Mouse (Mus musculus) adrenal gland, adult 2 months (tissue): ENCODE data around the gene Wdr43. TPM values are rescaled to one million over a fixed set of nuclear protein-coding genes. Genes with fewer than 3 reads are reported as not detected.

Source experiments
- DNase-seq: peaks from one replicate; pipeline ENCODE4 v3.0.0; 2021
- polyA plus RNA-seq: library from polyadenylated mRNA; depleted of rRNA; stranded (reverse); fragments of >200 nt; gene quantifications from 2 replicates; pipeline ENCODE4 v1.2.3, GENCODE M21; 2012
- total RNA-seq, 2 experiments: library from RNA; stranded (reverse); gene quantifications; 2 replicates each; pipeline ENCODE4 v1.2.3; 2021

Gene Wdr43
- total and polyA plus RNA-seq, 3 experiments, result 3.7 to 86.2 (median 39.7) TPM

DNA sequence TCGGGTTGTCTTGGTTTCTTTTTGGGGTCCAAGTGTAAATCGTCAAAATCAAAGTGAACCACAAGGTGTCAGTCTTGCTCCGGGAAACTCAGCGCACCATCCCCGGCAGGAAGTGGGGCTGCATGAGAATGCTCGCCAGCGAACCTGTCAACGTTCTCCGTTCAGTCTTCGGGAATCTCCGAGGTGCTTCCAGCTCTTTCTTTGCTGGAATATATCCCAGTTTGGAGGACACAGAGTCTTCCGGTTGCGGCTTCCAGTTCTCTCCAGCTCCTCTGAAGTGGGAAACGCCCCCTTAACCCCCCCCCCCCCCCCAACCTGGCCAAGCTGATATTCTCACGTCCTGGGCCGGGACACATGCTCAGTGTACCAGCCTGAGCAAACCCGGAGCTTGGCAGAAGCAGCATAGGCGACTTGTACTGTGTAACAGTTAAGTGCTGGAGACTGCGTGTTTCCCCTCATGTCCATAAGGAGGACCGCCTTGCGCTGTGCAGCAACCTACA, 47.1 kb downstream of the Wdr43 start:
- DNase-seq, result peak; percentile 77

DNA sequence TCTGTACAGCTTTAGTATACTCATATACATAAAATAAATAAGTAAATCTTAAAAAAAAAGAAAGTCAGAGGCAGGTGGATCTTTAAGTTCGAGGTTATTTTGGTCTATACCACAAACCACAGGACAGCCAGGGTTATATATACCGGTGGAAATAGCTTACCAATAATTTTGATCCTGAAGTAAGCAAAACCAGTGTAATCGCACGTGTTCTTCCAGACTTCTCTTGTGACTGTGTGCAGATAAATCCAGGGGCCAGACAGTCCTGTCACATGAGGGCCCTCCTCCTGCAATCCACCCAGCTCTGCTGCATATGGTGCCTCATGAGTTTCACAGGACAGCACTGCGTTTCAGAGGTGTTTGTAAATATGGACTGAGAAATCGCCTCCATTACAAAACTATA, 47.8 kb downstream of the Wdr43 start:
- no peak for DNase-seq

DNA sequence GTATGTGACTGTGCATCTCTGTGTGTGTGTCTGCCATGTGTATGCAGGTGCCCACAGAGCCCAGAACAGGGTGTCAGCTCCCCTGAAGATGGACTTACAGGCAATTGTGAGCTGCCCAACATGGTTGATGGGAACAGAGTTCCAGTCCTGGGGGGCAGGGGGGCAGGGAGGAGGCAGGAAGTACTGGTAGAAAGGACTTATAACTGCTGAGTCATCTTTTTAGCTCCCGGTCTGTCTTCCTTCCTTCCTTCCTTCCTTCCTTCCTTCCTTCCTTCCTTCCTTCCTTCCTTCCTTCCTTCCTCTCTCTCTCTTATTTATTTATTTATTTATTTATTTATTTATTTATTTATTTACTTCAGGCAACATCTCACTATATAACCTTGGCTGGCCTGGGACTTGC, 48.5 kb downstream of the Wdr43 start:
- DNase-seq, result no peak

DNA sequence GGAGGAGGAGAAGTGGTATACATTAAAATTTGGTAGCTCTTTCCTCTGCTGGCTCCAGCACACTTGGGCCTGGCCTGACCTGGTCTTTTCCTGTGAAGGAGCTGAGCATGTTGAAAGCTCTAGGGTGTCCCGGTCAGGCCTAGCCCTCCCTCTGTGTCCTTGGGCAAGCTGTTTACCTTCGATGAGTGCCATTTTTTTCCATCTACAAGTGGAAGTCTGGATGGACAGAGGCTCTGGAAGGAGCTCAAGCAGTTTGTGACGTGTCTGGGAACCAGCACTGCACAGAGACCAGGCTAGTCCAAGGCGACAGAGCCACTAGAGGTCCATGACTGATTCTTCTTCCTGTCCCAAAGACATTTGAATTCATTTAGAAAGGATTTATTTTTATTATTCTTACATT, 49.5 kb downstream of the Wdr43 start:
- no peak for DNase-seq

DNA sequence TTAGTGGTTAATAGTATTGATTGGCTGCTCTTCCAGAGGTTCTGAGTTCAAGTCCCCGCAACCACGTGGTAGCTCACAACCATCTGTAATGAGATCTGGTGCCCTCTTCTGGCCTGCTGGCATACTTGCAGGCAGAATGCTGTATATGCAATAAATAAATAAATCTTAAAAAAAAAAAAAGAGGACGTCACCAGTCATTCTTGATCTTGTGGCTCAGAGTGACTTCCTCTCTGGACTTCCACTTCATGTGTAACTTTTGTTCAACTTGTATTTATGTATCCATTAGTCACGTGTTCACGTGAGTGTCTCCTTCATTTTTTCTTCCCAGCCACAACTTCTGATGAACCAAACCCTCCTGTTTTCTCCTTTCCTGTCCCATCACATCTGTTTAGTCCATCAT, 53.8 kb downstream of the Wdr43 start:
- no peak for DNase-seq

DNA sequence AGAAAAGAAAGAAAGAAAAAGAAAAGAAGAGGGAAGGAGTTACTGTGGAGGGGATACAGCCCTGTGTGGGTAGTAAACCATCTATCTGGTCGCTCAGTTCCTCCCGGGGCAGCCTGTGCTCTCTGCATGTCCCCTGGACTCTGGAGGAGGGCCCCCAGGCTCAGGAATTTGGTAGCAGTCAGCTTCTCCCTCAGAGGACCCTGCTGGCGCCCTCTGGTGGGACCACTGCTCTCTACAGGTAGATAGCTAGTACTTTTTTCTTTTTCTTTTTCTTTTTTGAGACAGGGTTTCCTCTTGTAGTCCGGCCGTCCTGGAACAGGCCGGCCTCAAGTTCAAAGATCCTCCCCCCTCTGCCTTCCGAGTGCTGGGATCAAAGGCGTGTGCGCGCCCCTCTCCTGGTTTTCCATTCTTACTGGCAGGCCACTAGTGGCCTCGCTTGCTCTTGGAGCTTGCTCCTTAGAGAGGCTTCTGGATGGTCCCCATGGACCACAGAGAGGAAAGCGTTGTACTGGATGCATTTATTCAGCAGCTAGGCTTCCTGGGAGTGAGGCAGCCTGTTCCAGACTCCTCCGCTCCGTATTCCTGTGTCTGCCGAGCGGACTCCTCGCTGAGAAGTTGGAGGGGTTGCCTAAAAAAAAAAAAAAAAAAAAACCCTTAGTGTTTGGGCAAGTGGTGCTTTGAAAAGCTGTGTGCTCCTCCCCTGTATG, 56.3 kb downstream of the Wdr43 start:
- no peak for DNase-seq

DNA sequence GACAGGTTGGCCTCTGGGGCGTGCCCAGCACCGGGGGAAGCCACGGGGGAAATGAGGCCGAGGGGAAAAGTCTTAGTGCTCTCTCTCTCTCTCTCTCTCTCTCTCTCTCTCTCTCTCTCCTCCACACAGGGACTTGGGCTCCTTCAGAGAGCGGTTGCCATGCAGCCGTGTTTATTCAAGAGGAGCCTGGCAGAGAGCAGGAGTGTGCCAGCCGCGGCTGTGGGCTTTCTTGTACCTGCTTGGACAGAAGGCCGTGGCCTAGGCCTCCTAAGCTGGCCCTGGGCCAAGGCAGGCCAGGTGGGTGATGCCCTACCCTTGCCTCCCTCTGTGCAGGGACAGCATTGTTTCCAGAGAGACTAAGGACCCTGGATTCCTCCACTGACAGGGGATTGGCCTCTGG, 57.4 kb downstream of the Wdr43 start, which contains the start of gene Togaram2:
TSS of gene Togaram2 (plus strand) at position 170 of the 400 bp plus-strand sequence.
- DNase-seq, result no peak

DNA sequence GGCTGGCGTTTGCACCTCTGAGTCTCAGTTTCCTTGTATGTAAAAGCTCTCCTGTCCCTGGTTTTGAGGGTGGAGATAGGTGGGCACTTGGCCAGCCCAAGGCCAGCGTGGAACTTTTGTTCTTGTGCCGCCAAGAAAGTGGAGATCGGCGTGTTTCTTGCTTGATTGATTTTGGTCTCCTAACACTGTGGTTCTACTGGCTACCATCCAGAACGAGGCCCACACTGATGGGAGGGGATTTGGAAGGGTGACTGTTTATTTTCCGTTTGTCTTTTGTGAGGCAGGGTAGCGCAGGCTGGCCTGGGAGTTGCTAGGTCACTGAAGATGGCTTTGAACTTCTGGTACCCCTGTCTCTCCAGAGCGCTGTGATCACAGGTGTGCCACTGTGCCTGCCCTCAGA, 58.2 kb downstream of the Wdr43 start:
- DNase-seq, result no peak

DNA sequence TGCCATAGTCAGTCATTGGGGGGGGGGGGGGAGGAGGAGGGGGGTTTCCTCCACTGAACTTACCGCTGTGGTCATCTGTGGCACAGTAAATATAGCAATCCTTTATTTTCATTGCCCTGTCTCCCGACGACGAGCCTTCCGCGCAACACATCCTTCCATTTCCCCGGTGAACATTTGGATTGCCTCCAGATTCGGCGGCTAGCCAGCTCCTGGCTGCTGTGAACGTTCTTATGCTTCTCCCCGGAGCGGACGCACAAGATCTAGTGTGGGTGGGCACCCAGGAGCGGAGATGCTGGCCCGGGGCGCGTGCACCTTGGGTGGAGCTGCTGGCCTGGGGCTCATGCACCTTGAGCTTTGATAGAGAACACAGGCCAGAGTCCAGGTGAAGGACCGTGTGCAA, 59.2 kb downstream of the Wdr43 start:
- DNase-seq, result no peak

DNA sequence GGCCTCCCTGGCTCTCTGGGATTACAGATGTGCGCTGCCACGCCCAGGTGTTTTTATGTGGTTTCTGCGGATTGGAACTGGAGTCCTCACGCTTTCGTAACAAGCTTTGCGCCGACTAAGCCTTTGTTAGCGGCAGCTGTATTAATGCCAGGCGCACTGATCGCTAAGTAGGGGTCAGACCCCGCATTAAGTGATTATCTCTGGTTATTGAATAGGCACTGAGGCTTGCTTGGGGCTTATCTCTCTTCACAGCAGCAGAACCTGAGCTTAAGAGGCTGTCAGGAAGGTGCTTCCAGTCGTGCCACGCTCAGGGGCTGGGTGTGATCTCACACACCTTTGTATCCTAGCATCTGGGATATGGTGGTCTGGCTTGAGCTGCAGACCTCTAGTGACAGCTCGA, 66.0 kb downstream of the Wdr43 start:
- no peak for DNase-seq

DNA sequence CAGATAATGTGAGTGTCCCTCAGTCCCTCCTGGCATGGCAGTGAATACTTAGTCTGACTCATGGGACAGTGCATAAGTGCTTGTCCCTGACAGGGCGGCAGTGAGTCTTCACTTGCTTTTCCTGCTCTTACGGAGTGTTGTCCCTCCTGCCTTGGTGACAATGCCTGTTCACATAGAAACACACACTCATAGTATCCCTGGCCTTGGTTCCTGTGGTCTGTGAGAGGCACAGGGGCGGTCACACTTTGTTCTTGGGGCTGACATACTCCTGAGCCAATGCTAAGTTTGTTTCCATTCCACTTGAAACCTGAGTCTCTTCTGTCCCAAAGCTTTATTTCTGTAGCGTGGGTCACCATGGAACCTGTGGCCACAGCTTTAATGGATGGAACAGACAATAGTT, 66.7 kb downstream of the Wdr43 start:
- DNase-seq, result no peak

DNA sequence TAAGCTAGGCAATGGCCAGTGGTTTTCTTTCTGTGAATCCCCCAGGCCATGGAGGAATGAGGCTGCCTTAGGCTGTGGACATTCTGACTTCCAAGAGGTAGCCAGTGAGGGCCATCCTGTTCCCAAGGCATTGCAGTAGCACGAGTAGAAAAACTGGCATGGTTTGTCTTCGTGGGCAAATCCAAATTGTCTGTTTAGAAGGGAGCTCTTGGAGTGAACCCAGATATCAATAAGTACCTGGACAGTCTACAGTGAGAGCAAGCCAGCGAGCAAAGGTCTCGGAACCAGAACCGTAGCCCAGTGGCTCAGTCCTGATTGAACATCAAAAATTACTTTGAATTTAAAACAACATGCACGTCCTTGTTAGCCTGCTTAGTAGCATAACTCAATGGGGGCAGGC, 67.6 kb downstream of the Wdr43 start:
- DNase-seq, result no peak

DNA sequence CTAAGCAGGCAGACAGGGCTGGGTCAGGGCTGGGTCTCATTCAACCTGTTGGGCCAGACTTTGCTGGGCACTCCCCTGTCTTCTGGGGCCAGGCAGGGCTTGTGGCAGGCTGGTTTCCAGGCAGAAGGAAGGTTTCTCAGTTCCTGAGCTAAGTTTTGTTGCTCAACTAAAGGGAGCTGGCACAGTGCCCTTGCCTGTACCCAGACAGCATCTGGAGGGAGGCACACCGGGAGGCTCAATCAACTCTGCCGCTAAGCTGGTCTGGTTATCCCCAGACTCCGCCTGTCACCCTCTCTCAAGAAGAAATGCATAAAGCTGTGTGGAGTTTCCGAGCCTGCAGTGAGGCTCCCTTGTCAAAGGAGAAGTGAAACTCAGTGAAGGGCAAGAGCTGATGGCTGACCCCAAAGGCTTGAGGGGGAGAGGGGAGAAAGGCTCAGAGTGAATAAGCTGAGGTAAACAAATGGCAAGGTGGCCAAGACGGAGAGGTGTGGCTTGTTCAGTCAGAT, 68.5 kb downstream of the Wdr43 start:
- DNase-seq, result no peak

DNA sequence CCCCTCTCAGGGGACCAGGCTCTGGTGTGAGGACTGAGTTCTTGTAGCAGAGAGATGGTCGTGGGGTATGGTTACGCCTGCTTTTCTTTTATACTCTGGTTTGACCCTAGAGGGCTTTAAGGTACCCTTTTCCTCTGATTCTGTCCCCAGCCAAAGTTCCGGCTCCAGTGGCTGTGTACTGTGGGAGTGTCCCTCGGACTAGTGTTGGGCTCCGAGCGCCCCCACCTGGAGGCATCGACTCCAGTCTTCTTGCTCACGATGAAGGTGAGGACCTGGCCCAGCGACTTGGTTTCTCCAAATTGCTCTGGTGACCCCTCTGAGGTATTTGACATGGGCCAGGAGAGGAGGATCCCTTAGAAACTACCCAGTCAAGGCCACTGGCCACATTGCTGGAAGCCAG, 71.7 kb downstream of the Wdr43 start:
- no peak for DNase-seq

DNA sequence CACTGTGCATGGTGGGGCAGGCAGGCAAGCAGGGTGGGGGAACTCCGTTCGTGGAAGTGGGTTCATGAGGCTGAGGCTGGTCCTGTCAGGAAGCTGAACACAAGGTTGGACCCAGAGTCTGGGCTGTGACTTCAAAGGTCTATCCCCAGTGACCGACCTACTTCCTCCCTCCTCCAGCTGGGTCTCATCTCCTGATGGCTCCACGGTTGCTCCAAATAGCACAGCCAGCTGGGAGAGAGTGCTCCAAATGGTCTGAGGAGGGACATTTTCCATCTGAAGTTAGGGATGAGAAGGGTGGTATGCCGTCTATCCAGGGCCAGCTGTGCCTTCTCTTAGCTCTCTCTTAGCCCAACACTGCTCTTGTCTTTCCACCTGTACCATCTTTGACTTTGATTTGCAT, 74.2 kb downstream of the Wdr43 start:
- no peak for DNase-seq

DNA sequence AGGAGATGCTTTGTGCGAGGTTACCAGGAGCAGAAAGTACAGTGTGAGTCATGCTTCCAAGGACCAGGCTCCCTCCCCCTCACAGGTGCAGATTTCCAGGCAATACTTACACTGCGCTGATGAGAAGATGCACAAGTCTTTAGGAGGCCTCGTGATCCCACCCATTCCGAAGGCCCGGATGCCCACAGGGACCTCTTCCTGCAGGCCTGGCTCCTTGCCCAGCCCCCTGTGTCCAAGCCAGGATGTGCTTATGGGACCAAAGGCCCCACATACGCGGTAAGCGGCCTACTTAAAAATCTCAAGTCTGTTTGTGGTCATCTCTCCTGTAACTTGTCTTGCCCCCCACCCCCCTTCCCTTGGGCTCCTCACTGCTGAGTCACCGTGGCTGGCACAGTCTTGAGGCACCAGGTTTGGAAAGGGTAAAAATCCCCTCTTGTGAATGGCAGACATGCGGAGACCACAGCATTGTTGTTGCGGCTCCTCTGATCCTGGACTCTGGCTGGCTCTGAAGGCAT, 75.7 kb downstream of the Wdr43 start:
- no peak for DNase-seq

DNA sequence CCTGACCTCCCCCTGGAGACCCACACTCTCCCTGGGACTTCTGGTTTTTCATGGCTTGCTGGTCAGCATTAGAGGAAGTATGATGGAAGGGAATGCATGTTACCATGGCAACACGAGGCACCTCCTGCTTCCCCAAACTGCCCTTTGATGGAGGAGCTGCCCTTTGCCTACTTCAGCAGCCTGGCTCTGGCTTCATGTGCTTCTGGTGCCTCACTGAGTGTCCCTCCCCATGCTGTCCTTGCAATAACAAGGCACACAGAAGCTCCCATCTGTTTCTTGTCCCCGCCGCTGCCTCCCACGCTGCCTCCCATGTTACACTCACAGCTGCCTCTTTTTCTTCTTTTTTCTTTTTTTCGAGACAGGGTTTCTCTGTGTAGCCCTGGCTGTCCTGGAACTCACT, 77.6 kb downstream of the Wdr43 start:
- DNase-seq, result no peak

DNA sequence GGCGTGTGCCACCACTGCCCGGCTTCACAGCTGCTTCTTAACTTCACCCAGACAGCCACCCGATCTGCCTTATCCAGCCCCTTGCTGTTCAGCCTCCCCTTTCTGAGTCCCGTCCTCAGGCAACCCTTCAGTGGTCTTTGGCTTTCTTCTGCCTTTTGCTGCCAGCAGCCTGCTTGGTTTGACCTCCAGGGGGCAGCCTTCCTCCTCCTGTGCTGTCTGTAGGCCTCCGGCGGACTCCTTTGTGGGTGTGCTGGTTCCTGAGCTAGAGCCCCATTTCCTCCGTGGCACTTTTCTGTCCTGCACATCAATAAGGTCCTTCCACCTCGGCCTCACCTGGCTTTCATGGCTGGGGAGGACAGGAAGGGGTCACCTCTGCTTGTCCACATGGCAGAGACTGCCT, 78.1 kb downstream of the Wdr43 start:
- DNase-seq, result no peak

DNA sequence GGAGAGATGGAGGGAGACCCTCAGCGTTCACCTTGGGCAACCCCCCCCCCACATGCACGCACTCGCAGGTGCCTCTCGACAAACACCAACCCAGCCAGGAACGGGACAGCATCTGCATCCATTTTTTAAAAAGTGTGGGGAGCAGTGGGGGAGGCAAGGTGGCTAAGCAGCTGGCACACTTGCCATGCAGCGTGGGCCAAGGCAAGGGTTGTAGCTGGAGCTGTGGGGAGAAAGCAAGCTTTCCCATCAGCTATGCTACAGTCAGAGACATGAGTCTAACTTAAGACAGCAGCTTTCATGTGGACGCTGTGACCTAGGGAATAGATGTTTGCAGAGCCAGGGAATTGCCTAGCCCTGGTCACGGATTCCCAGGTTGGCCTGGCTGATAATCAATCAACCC, 79.5 kb downstream of the Wdr43 start:
- DNase-seq, result no peak

DNA sequence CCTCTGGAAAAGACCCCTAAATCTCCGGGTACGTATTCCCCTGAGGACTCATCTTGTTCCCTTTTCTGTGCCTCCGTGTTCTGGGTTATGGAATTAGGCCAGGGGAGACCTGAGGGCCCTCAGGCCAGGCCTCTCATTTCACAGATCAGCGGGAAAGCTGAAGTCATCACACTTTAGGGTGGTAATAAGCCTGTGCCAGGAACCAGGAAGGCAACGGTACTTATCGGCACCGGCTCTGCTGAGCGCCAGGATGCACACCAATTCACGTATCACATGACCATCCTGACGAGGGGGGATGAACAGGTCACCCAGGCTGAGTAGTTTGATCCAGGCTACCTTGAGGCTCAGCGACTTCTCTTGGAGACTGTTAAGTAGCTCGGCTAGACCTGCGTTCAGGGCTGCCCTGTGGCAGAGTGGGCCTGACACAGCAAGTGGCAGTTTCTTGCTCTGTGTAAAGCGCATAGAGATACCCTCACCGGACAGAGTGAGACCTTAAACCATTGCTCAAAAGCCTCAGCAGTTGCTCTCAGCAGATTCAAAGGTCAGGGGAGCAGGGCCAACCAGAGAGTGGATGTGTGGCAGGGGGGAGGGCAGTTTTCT, 80.1 kb downstream of the Wdr43 start:
- DNase-seq, result no peak

DNA sequence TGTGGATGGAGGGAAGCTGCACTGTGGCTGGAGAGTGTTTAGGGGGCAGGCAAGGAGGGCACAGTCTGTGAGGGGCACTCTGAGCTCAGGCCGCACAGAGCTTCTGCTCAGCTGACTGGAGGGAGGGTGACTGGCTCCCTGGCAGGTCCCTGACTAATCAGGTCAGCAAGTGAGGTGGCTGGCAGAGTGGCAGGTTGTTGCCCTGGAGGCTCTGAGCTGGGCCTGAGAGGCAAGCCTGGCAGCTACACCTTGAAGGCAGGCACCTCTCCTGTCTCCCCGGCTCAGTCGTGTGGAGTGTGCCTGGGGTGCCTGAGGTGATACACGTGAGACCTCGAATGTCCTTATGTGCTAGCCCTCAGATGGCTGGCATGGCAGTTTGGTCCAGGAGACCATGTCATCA, 80.7 kb downstream of the Wdr43 start:
- no peak for DNase-seq

DNA sequence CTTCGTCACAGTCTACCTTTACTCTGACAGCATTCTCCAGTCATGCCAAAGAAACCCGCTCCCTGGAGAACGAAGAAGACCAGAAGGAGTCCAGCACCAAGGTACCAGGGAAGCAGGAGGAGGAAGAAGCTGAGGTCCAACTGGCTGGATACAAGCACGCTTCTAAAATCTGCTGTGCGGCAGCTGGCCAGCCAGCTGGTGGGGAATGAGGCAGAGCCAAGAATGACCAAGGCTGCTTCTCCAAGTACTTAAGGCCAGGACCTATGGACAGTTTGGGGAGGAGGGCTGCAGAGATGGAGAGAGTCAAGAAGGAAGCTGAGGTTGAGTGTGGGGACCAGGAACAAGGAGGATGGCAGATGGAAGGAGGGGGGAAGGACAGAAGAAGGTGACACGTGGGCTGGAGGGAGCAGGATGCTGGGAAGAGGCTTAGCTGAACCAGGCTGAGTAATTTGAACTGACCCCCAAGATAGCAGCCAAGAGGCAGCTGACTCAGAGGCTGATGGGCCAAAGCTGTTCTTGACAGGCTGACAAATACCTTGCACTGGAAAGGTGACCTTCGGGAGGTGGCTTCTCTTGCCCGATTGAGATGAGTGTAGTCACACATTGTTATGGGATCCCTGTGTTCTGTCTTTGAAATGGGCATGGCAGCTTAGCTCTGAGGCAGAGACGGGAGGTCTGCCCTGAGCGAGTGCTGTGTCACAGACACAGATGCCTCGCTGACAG, 82.4 kb downstream of the Wdr43 start:
- DNase-seq, result peak; percentile 43

DNA sequence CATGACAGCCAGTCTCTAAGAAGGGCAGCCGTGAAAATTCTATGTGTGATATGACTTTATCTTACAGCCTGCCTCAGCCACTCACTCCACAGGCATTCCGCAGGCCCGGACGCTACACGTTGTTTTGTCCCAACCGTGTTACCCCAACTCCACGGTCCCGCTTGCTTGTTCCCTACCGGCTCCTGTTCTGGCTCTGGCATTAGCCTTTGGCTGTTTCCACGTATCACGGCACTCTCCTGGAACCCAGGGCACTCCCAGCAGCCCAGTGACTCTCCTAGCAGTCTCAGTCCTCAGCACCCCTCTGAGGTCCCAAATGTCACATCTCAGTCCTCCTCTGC, 82.9 kb downstream of the Wdr43 start:
- DNase-seq, result no peak
